Mouse (Mus musculus): ENCODE results near the gene Rhoq. TPM values are rescaled to one million over a fixed set of nuclear protein-coding genes. Genes with fewer than 3 reads are reported as not detected.

Rhoq gene
- polyA plus RNA-seq, 1 experiment = 13.9 TPM

- TF ChIP-seq CTCF (IDR thresholded peaks at IDR 0.05; ENCODE audit: control insufficient read depth, insufficient read depth, low read length) (no peak), POLR2A (IDR thresholded peaks at IDR 0.05; ENCODE audit: borderline replicate concordance, control insufficient read depth, low read depth, low read length) (no peak)
- H3K4me3 ChIP-seq (replicated peaks; ENCODE audit: control insufficient read depth, low read depth, low read length) = no peak overlapping the region
- H3K4me1 ChIP-seq (ENCODE audit: control insufficient read depth, insufficient read depth, low read length) = peaks cover 4% of the 10 kb centered on the region
- no peak overlapping the region for H3K27ac ChIP-seq (ENCODE audit: control insufficient read depth, insufficient read depth, low read depth, low read length, poor library complexity)
These were observed 32.9 kb upstream of the Rhoq start for GRCm38 (mm10) chr17:86929981-86930380.

GRCm38 (mm10) chr17:86932896-86933295, 30.0 kb upstream of the Rhoq start:
- H3K4me3 ChIP-seq (replicated peaks; ENCODE audit: control insufficient read depth, low read depth, low read length) = no peak overlapping the region
- TF ChIP-seq CTCF (IDR thresholded peaks at IDR 0.05; ENCODE audit: control insufficient read depth, insufficient read depth, low read length) (no peak), POLR2A (IDR thresholded peaks at IDR 0.05; ENCODE audit: borderline replicate concordance, control insufficient read depth, low read depth, low read length) (no peak)
- WGBS = 56% methylated on average over 5 of the region's 5 CpGs

DNA sequence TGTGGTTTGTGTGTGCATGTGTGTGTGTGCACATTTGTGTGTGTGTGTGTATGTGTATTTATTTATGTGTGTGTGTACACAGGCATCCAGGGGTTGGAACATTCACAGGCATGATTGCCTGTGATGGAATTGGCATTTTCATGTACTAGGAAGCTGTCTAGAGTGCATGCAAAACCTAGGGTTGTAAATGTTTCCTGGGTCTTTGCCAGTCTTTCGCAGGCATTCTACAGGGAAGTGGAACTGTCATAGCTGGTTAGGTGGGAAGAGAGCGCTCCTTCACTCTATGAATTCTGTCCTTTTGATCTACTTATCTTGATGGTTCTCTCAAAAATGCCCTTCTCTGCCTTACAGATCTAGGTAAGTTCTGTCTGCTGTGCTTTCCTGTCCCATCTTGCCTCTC, 25.8 kb upstream of the Rhoq start:
- H3K27ac ChIP-seq (ENCODE audit: control insufficient read depth, insufficient read depth, low read depth, low read length, poor library complexity) = no peak overlapping the region
- H3K4me1 ChIP-seq (ENCODE audit: control insufficient read depth, insufficient read depth, low read length) = no peaks in the 10 kb centered on the region; the same call in 1 of the 2 replicates
- no peak for TF ChIP-seq CTCF (IDR thresholded peaks at IDR 0.05; ENCODE audit: control insufficient read depth, insufficient read depth, low read length)
- no peak for TF ChIP-seq POLR2A (IDR thresholded peaks at IDR 0.05; ENCODE audit: borderline replicate concordance, control insufficient read depth, low read depth, low read length)
- WGBS = 58% methylated on average over 2 of the region's 2 CpGs
- no peak overlapping the region for H3K4me3 ChIP-seq (replicated peaks; ENCODE audit: control insufficient read depth, low read depth, low read length)

More at GRCm38 (mm10) chr17:86932896-86933295, 30.0 kb upstream of the Rhoq start:
- peaks cover 4% of the 10 kb centered on the region for H3K4me1 ChIP-seq (ENCODE audit: control insufficient read depth, insufficient read depth, low read length)
- H3K27ac ChIP-seq (ENCODE audit: control insufficient read depth, insufficient read depth, low read depth, low read length, poor library complexity) = no peak overlapping the region

DNA sequence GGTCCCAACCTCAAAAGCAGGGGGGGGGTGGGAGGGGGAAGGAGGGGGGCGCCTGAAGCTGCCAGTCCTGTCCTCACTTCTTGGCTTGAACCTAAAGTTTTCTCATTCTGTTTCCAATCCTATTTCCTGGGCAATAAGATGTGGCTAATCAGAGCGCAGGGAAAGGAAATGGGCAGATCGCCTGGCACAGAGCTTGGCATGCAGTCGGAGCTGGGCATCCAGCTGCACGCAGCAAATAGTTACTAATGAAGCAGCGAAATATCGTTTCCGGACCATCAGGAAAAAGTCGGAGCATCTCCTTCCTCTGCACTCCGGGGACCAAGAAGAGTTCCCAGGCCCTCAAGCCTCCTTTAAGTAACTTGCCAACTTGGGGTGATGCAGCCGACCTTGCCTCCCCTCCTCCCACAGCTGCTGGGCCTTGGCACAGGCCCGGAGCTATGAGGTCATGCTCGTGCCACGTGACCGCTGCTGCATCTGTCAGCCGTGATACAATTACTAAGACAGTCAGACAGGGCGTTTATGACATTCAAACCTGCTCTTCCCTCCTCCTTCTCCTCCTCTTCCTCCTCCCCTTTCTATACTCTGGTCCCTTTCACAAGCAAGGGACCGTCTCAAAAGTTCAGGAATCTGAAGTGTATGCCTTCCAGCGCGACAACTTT, 25.3 kb upstream of the Rhoq start:
- H3K4me1 ChIP-seq (ENCODE audit: control insufficient read depth, insufficient read depth, low read length) = no peaks in the 10 kb centered on the region; the same call in 1 of the 2 replicates
- WGBS = 5% methylated on average over 20 of the region's 20 CpGs

GRCm38 (mm10) chr17:86938683-86939082, 24.2 kb upstream of the Rhoq start:
- no peak overlapping the region for H3K4me3 ChIP-seq (replicated peaks; ENCODE audit: control insufficient read depth, low read depth, low read length)
- WGBS = 88% methylated on average over 7 of the region's 7 CpGs
- no peak overlapping the region for H3K27ac ChIP-seq (ENCODE audit: control insufficient read depth, insufficient read depth, low read depth, low read length, poor library complexity)
- H3K4me1 ChIP-seq (ENCODE audit: control insufficient read depth, insufficient read depth, low read length) = no peaks in the 10 kb centered on the region; the same call in 1 of the 2 replicates
- TF ChIP-seq POLR2A (IDR thresholded peaks at IDR 0.05; ENCODE audit: borderline replicate concordance, control insufficient read depth, low read depth, low read length) (no peak), CTCF (IDR thresholded peaks at IDR 0.05; ENCODE audit: control insufficient read depth, insufficient read depth, low read length) (no peak)

More for the DNA sequence above, 25.3 kb upstream of the Rhoq start:
- peak overlapping the region; percentile 8 for H3K4me3 ChIP-seq (replicated peaks; ENCODE audit: control insufficient read depth, low read depth, low read length)
- no peak overlapping the region for H3K27ac ChIP-seq (ENCODE audit: control insufficient read depth, insufficient read depth, low read depth, low read length, poor library complexity)
- TF ChIP-seq POLR2A (IDR thresholded peaks at IDR 0.05; ENCODE audit: borderline replicate concordance, control insufficient read depth, low read depth, low read length) (no peak), CTCF (IDR thresholded peaks at IDR 0.05; ENCODE audit: control insufficient read depth, insufficient read depth, low read length) (no peak)

DNA sequence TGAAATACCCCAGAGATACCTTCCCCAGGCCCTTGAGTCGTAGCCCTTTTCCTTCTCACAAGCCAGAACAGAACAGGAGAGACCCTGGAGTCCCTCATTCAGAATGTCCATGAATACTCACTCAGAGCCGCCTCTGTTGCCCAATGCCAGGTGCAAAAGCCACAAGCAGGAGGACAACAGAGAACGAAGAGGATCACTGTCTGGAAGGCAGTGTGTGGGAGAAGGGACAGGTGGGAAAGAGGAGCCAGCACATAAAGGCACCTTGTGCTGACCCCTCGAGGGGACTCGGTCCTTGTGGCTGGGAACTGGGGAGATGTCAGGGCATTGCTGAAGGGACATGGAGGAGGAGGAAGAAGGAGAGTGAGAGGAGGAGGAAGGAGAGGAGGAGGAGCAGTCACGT, 20.8 kb upstream of the Rhoq start:
- Histone ChIP-seq H3K27ac (ENCODE audit: control insufficient read depth, insufficient read depth, low read depth, low read length, poor library complexity) (no peak overlapping the region), H3K4me3 (replicated peaks; ENCODE audit: control insufficient read depth, low read depth, low read length) (no peak overlapping the region), H3K4me1 (ENCODE audit: control insufficient read depth, insufficient read depth, low read length) (no peaks in the 10 kb centered on the region; the same call in 1 of the 2 replicates)
- WGBS = 69% methylated on average over 6 of the region's 6 CpGs
- TF ChIP-seq CTCF (IDR thresholded peaks at IDR 0.05; ENCODE audit: control insufficient read depth, insufficient read depth, low read length) (no peak), POLR2A (IDR thresholded peaks at IDR 0.05; ENCODE audit: borderline replicate concordance, control insufficient read depth, low read depth, low read length) (no peak)

GRCm38 (mm10) chr17:86943158-86943557, 19.7 kb upstream of the Rhoq start:
- WGBS = 87% methylated on average over 6 of the region's 6 CpGs
- Histone ChIP-seq H3K4me1 (ENCODE audit: control insufficient read depth, insufficient read depth, low read length) (no peaks in the 10 kb centered on the region), H3K27ac (ENCODE audit: control insufficient read depth, insufficient read depth, low read depth, low read length, poor library complexity) (no peak overlapping the region), H3K4me3 (replicated peaks; ENCODE audit: control insufficient read depth, low read depth, low read length) (no peak overlapping the region)
- TF ChIP-seq CTCF (IDR thresholded peaks at IDR 0.05; ENCODE audit: control insufficient read depth, insufficient read depth, low read length) (no peak), POLR2A (IDR thresholded peaks at IDR 0.05; ENCODE audit: borderline replicate concordance, control insufficient read depth, low read depth, low read length) (no peak)

- Histone ChIP-seq H3K27ac (ENCODE audit: control insufficient read depth, insufficient read depth, low read depth, low read length, poor library complexity) (no peak overlapping the region), H3K4me1 (ENCODE audit: control insufficient read depth, insufficient read depth, low read length) (no peaks in the 10 kb centered on the region; the same call in 1 of the 2 replicates), H3K4me3 (replicated peaks; ENCODE audit: control insufficient read depth, low read depth, low read length) (no peak overlapping the region)
- 64% methylated on average over 4 of the region's 4 CpGs for WGBS
- no peak for TF ChIP-seq CTCF (IDR thresholded peaks at IDR 0.05; ENCODE audit: control insufficient read depth, insufficient read depth, low read length)
- TF ChIP-seq POLR2A (IDR thresholded peaks at IDR 0.05; ENCODE audit: borderline replicate concordance, control insufficient read depth, low read depth, low read length) = no peak
These were observed 16.8 kb upstream of the Rhoq start for GRCm38 (mm10) chr17:86946078-86946477.
